Mouse (Mus musculus) liver, embryonic 14.5 days (tissue): Measurements from ENCODE around the gene Cenpb. TPM values are rescaled to one million over a fixed set of nuclear protein-coding genes. Genes with fewer than 3 reads are reported as not detected.

Experiments
- ATAC-seq: fragments of 200-750 bp; cut with Nextera tagmentation; 2 replicates; pipeline ENCODE4 v1.8.0; 2017; ENCODE audit warnings: moderate number of reproducible peaks, mild to moderate bottlenecking, moderate library complexity; ENCODE audit not compliant: insufficient read depth
- DNase-seq, 3 experiments: peaks; one replicate each; pipeline ENCODE4 v3.0.0-alpha.2; 2012 to 2013; ENCODE audit warnings: low read depth in 3 of 3, low spot score in 3 of 3
- H3K27ac ChIP-seq: fragments of 300-500 bp; sonication (generic); 2 replicates; pipeline ENCODE4 v1.5.1; 2014; ENCODE audit warnings: moderate library complexity, mild to moderate bottlenecking, control low read depth, inconsistent platforms
- H3K27me3 ChIP-seq: fragments of 300-500 bp; sonication (generic); 2 replicates; pipeline ENCODE4 v1.6.1; 2014; ENCODE audit warnings: mild to moderate bottlenecking, low read length, moderate library complexity; ENCODE audit not compliant: control insufficient read depth, insufficient read depth
- H3K36me3 ChIP-seq: fragments of 300-500 bp; sonication (generic); replicated peaks from 2 replicates; pipeline ENCODE4 v1.6.1; 2014; ENCODE audit warnings: low read depth; ENCODE audit not compliant: control insufficient read depth, insufficient read depth
- H3K4me1 ChIP-seq, 2 experiments: fragments of 200-500 bp in 1 of 2; fragments of 300-500 bp in 1 of 2; sonication (generic) in 1 of 2; replicated peaks; 2 replicates each; pipeline ENCODE4 v1.6.1; 2012 to 2014; ENCODE audit warnings: antibody characterized with exemption in 1 of 2, inconsistent platforms in 1 of 2, low read length in 1 of 2; ENCODE audit not compliant: control insufficient read depth in 2 of 2, insufficient read depth in 2 of 2
- H3K4me2 ChIP-seq: fragments of 300-500 bp; sonication (generic); 2 replicates; pipeline ENCODE4 v1.6.1; 2014; ENCODE audit warnings: low read depth, mild to moderate bottlenecking, control low read depth, moderate library complexity
- H3K4me3 ChIP-seq, 2 experiments: fragments of 200-500 bp in 1 of 2; fragments of 300-500 bp in 1 of 2; sonication (generic) in 1 of 2; 2 replicates each; pipeline ENCODE4 v1.5.1; 2012 to 2014; ENCODE audit warnings: low read depth in 2 of 2, low read length in 2 of 2, mild to moderate bottlenecking in 2 of 2, control low read depth in 1 of 2, inconsistent platforms in 1 of 2, moderate library complexity in 1 of 2; ENCODE audit not compliant: insufficient read depth in 1 of 2
- H3K9ac ChIP-seq: fragments of 300-500 bp; sonication (generic); replicated peaks from 2 replicates; pipeline ENCODE4 v1.6.1; 2014; ENCODE audit warnings: mild to moderate bottlenecking, control low read depth, moderate library complexity
- H3K9me3 ChIP-seq: fragments of 300-500 bp; sonication (generic); 2 replicates; pipeline ENCODE4 v1.6.1; 2016; ENCODE audit warnings: low read length, mixed read lengths; ENCODE audit not compliant: control insufficient read depth
- CTCF ChIP-seq: IDR thresholded peaks from 2 replicates; pipeline ENCODE4 v1.5.1; 2016; ENCODE audit warnings: antibody characterized with exemption, low read depth, control low read depth
- EP300 ChIP-seq: IDR thresholded peaks from 2 replicates; pipeline ENCODE4 v1.6.1; 2016; ENCODE audit warnings: antibody characterized with exemption, low read depth
- WGBS: fragments of 180-500 bp; shearing (Covaris S2); extraction: QIAGEN DNeasy Blood & Tissue Kit; methylation state at CpG from one replicate; pipeline ENCODE4 v1.1.7; 2014; ENCODE audit not compliant: insufficient replicate concordance; 5-methylcytosine and 5-hydroxymethylcytosine counted together
- polyA plus RNA-seq, 2 experiments: library from polyadenylated mRNA; depleted of rRNA in 1 of 2; stranded (reverse) in 1 of 2; unstranded in 1 of 2; fragments of >200 nt; fragmentation: Nextera tagmentation in 1 of 2; extraction: Ambion mirVana in 1 of 2; gene quantifications; 2 replicates each; pipeline versions ENCODE4 v1.2.1 to v1.2.3; 2012 to 2014

Cenpb gene
- polyA plus RNA-seq, 2 experiments, result 2.7 to 12.4 TPM

GRCm38 (mm10) chr2:131211026-131211615 is 31.3 kb upstream of the Cenpb start:
- H3K4me1 ChIP-seq, result peaks cover 81 to 83% of the 10 kb centered on the region in 2 experiments

GRCm38 (mm10) chr2:131209969-131210792 is 30.3 kb upstream of the Cenpb start:
- H3K9ac ChIP-seq, result peak overlapping the region; percentile 85
- peak; percentile 87 to 88 (median 88) for DNase-seq
- H3K4me2 ChIP-seq, result peak overlapping the region; percentile 89
- TF ChIP-seq CTCF, result peak; percentile 99
- no peak for TF ChIP-seq EP300
- peaks cover 4% of the 10 kb centered on the region; the same call in 1 of the 2 replicates for H3K36me3 ChIP-seq
- peaks cover 83 to 86% of the 10 kb centered on the region in 2 experiments for H3K4me1 ChIP-seq
- WGBS, result 1% methylated on average over 50 of the region's 50 CpGs
- peak overlapping the region; percentile 91 for H3K27ac ChIP-seq
- H3K4me3 ChIP-seq, result peak overlapping the region; percentile 68 to 87
- peak; percentile 79 for ATAC-seq
- no peaks in the 10 kb centered on the region for H3K9me3 ChIP-seq
- no peaks in the 10 kb centered on the region for H3K27me3 ChIP-seq

More at GRCm38 (mm10) chr2:131211026-131211615, 31.3 kb upstream of the Cenpb start:
- peaks cover 4% of the 10 kb centered on the region; the same call in 1 of the 2 replicates for H3K36me3 ChIP-seq
- WGBS, result 53% methylated on average over 9 of the region's 9 CpGs
- no peaks in the 10 kb centered on the region for H3K27me3 ChIP-seq
- no peak for TF ChIP-seq EP300
- no peak for TF ChIP-seq CTCF
- no peaks in the 10 kb centered on the region for H3K9me3 ChIP-seq
- H3K27ac ChIP-seq, result peak overlapping the region; percentile 91
- H3K9ac ChIP-seq, result peak overlapping the region; percentile 85
- no peak for DNase-seq
- no peak for ATAC-seq
- H3K4me2 ChIP-seq, result peak overlapping the region; percentile 89
- H3K4me3 ChIP-seq, result peak overlapping the region; percentile 68 to 87

- ATAC-seq (0 out of 2 replicates have a peak, but pooled peaks have one; percentile 2), DNase-seq (no peak)
- H3K4me1 ChIP-seq, result peaks cover 85 to 86% of the 10 kb centered on the region in 2 experiments
- peak; percentile 74 for TF ChIP-seq EP300
- TF ChIP-seq CTCF, result no peak; the same call in 1 of the 2 replicates
- H3K27me3 ChIP-seq, result no peaks in the 10 kb centered on the region
- peak overlapping the region; percentile 85 for H3K9ac ChIP-seq
- no peaks in the 10 kb centered on the region for H3K9me3 ChIP-seq
- H3K36me3 ChIP-seq, result peaks cover 4% of the 10 kb centered on the region; the same call in 1 of the 2 replicates
- peak overlapping the region in 1 of 2 experiments; percentile 87; a peak in 2 of 4 replicates for H3K4me3 ChIP-seq
- peak overlapping the region; percentile 91 for H3K27ac ChIP-seq
- 59% methylated on average over 4 of the region's 4 CpGs for WGBS
- H3K4me2 ChIP-seq, result peak overlapping the region; percentile 89
Observed at GRCm38 (mm10) chr2:131209125-131209795, 29.4 kb upstream of the Cenpb start.

- no peak for ATAC-seq
- H3K27me3 ChIP-seq, result no peaks in the 10 kb centered on the region
- H3K4me3 ChIP-seq, result no peak overlapping the region
- TF ChIP-seq CTCF, result no peak
- no peak for TF ChIP-seq EP300
- WGBS, result 89% methylated on average over 2 of the region's 2 CpGs
- no peak overlapping the region for H3K4me2 ChIP-seq
- peak overlapping the region; percentile 91 for H3K27ac ChIP-seq
- peaks cover 4% of the 10 kb centered on the region; the same call in 1 of the 2 replicates for H3K36me3 ChIP-seq
- no peaks in the 10 kb centered on the region for H3K9me3 ChIP-seq
- no peak for DNase-seq
- H3K4me1 ChIP-seq, result peaks cover 86 to 87% of the 10 kb centered on the region in 2 experiments
- no peak overlapping the region for H3K9ac ChIP-seq
Observed at GRCm38 (mm10) chr2:131208356-131208755, 28.5 kb upstream of the Cenpb start.
